Mouse (Mus musculus): ENCODE data around the gene Slc23a2.

- no peak for TF ChIP-seq EP300 (optimal IDR thresholded peaks at IDR 0.05)
- TF ChIP-seq CTCF (IDR thresholded peaks at IDR 0.05; ENCODE audit: low read depth), result no peak
Observed at GRCm38 (mm10) chr2:132061884-132062283, 83.0 kb downstream of the Slc23a2 start.

Data from stomach, postnatal 0 days (tissue).